Mouse (Mus musculus) spleen, adult 12 weeks (tissue): ENCODE measurements around the gene Gm3194.
"Not testable (repeated sequence)": the region's sequence is repeated elsewhere in the genome, so short reads cannot be mapped to it uniquely, and the experiment has no call there.

Experiments
- DNase-seq: peaks from one replicate; pipeline ENCODE4 v3.0.0; 2022; ENCODE audit warnings: low spot score

Gm3194 gene

GRCm38 (mm10) chr14:5455367-5455766, at the start of gene Gm3194:
Gene Gm3194, minus strand, starts transcription at chr14:5455467.
- not testable (repeated sequence) for DNase-seq

GRCm38 (mm10) chr14:5501374-5501773, 46.1 kb upstream of the Gm3194 start, which contains the start of gene Gm3488:
Gene Gm3488, plus strand, starts transcription at chr14:5501674.
- not testable (repeated sequence) for DNase-seq

GRCm38 (mm10) chr14:5483907-5484306, 28.6 kb upstream of the Gm3194 start, which contains the start of gene Gm3187:
Gene Gm3187, plus strand, starts transcription at chr14:5484207.
- not testable (repeated sequence) for DNase-seq

GRCm38 (mm10) chr14:5477730-5478129, 22.5 kb upstream of the Gm3194 start, which contains the start of gene Gm8246:
Gene Gm8246, minus strand, starts transcription at chr14:5477830.
- not testable (repeated sequence) for DNase-seq

- not testable (repeated sequence) for DNase-seq
Observed at GRCm38 (mm10) chr14:5460469-5460868, 5.2 kb upstream of the Gm3194 start.

GRCm38 (mm10) chr14:5388949-5389348, 66.3 kb downstream of the Gm3194 start, which contains the start of gene Gm3500:
Gene Gm3500, minus strand, starts transcription at chr14:5389049.
- DNase-seq: not testable (repeated sequence)
